Mouse (Mus musculus) gastrocnemius, adult 18-20 months (tissue): ENCODE measurements around the gene Gnat3. TPM values are rescaled to one million over a fixed set of nuclear protein-coding genes. Genes with fewer than 3 reads are reported as not detected.
"Not testable (repeated sequence)": the region's sequence is repeated elsewhere in the genome, so short reads cannot be mapped to it uniquely, and the experiment has no call there.

Experiments used
- DNase-seq: peaks from one replicate; pipeline ENCODE4 v3.0.0; 2021; ENCODE audit warnings: low spot score
- long read RNA-seq, 2 experiments: library from polyadenylated mRNA; stranded (forward); transcript quantifications; one replicate each; pipeline ENCODE4 v2.0.0; 2021
- total RNA-seq, 2 experiments: library from RNA; stranded (reverse); gene quantifications; 2 replicates each; pipeline ENCODE4 v1.2.3; 2021

Gene Gnat3
- total RNA-seq, result not detected
- long read RNA-seq, experiment 1, result 0 reads
- long read RNA-seq, experiment 2, partial matches to known transcripts, result 0 of 1 reads
- long read RNA-seq, experiment 2, other reads (novel, unspliced or antisense), result 1 of 1 reads

DNA sequence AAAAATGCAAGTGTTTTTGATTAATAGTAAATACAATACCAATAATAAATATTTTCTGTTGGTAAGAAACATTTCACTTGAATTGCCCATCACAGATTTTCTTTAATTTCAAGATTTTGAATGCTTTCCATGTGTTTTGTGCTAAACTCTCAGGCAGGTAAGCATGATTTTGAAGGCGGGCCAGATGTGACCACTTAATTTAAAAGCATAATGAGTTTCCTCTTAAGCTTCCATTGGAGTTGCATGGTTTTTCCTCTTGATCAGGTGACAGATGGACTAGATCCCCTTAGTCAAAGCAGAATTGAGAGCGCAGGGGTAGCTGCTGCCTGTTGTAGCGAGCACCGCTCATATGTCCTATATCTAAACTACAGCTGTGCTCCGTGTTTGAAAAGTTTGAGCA lies at the start of gene Gnat3:
Gnat3 (plus strand) TSS at position 301 of the 400 bp plus-strand sequence.
- DNase-seq, result no peak

GRCm38 (mm10) chr5:17918966-17919365 lies 43.4 kb upstream of the Gnat3 start:
- DNase-seq, result peak; percentile 35

DNA sequence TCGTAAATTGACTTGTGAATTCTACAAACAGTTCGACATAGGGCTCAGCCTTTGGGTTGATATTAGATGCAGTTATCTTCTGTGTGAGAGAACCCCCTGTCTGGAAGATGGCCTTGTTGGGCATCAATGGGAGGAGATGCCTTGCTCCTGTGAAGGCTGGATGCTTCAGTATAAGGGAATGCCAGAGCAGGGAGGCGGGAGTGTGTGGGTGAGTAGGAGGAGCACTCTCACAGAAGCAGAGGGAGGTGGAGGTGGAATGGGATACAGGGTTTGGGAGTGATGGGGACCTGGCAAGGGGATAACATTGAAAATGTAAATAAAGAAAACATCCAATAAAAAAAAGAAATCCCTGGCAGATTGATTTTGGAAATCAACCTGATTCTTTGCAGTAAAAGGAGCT lies 38.7 kb upstream of the Gnat3 start:
- no peak for DNase-seq

- peak; percentile 57 for DNase-seq
These were observed 38.2 kb upstream of the Gnat3 start for GRCm38 (mm10) chr5:17924085-17924518.

DNA sequence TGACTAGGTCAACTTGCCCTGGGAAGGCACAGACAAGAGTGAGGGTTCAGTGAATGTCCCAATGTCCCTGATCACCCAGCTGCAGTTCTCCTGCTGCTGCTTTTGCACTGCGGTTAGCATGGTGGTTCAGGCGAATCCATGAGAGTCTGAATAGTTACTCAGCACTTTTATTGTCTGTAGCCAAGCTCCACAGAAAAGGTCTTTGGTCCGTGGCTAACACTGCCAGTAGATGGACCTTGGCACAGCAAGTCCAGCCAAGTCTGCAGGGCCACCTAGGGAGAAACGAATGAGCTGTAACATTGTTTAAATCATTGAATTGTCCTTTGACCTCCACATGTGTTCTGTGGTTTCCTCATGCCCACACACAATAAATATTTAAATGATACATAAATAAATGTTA lies 33.9 kb upstream of the Gnat3 start:
- no peak for DNase-seq

- no peak for DNase-seq
These were observed 33.3 kb upstream of the Gnat3 start for GRCm38 (mm10) chr5:17929006-17929567.

- not testable (repeated sequence) for DNase-seq
These were observed 30.8 kb upstream of the Gnat3 start for GRCm38 (mm10) chr5:17931588-17931987.

DNA sequence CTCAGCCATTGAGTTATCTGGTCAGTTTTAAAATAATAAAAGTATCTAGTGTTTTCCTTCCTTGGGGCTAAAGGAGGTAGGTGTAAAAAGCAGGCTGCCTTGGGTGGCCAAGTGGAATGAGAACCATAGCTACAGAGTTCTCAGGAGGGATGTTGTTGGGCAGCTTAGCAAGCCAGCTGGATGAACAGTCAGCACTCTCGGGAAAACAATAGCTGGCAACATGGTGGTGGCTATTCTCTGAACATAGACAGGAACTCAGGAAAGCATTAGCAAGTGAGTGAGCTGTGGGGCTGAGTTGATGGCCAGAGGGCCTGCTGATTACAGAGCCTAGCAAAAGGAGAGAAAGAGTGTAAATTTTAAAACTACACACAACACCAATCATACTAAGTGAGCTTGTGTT lies 27.8 kb upstream of the Gnat3 start:
- no peak for DNase-seq

DNA sequence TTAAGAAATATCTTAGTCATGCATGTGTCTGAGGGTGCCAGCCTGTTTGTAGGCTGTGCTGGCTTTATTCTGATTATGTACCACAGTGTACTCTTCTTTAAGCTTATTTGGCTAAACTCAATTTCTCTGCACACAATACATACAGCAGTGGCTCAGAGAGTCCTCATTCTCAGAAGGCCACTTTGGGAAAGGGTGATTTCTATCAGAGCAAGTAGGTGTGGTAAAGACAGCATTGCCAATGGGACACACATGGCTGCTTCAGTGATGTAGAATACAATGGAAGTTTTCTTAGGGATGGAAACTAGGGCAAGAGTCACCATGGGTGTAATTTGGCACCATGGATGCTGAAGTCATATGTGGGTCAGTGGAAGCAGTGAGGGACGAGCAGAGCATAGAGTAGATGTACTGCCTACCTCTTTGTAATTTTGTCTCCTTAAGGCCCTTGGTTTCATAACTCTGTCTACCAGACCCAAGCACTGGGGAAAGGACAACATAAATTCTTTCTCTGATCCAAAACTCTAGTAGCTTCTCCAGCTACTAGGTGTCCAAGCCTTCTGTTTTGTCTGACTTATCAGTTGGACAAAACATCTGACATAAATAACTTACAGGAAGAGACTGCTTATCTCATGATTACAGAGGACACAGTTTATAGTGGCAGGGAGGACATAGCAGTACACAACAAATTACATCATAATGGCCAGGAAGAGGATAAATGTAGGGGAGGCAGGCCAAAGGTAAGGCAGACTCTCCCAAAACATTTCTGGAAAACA lies 24.0 kb upstream of the Gnat3 start:
- no peak for DNase-seq

DNA sequence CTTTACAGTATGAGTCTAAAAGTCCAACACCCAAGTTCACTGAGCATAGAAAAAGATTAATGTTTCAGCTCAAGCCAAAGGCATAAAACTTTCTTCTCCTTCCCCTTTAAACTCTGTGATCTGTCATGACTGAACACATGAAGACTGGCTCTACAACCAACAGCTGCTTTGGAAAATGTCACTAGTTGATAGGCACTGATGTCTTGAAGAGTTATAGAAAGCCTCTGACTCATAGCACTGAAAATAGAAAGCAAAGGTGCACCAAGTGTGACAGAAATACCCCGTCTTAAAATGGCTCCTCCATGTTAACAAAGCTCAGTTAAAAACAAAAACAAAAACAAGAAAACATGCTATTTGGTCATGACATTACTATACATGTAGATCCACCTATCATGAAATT lies 5.9 kb upstream of the Gnat3 start:
- DNase-seq, result peak; percentile 22

DNA sequence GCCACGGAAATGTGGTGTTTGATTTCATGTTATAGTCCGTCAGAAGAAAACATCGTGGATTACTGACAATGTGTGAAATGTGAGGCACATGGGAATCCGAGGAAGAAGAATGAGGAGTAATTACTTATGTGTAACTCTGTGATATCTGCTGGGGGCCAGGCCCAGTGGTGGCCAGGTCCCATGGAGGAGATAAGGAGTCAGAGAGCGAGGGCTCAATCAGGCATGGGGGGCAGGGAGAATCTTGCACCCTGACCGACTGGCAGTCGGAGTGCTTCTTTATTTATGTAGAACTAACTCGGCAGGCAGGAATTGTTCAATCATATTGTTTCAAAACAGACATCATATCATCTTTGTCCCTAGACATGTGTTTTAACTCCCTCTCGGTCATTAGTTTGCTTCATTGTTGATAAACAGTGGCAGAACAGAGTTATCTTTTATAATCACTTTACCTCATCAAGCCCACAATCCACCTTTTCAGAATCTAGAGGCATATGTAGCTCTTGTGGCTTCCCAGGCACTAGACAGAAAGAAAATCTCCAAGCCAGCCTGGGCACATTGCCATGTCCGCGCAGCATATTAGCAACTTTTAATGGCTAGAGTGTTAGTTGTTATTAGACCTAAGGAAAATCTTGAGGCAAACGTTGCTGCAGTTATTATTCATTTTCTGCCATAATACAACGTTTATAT lies 7.5 kb downstream of the Gnat3 start:
- DNase-seq, result no peak

DNA sequence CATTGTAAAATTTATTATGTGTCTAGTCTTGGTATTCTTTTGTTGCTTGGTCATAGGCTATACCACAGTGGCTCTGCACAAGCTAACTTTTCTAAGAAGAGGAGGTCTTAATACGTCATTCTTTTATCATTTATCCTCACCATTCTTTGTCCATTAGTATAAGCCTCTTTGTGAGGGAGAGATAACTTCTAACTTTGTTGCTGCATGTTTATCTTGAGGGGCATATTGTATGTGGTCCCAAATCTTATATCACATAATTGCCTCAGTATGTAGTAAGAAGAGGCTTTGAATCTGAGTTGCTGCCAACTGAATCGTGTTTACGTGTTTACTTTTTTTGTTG lies 8.0 kb downstream of the Gnat3 start:
- no peak for DNase-seq

GRCm38 (mm10) chr5:17980501-17981121 lies 18.3 kb downstream of the Gnat3 start:
- no peak for DNase-seq

DNA sequence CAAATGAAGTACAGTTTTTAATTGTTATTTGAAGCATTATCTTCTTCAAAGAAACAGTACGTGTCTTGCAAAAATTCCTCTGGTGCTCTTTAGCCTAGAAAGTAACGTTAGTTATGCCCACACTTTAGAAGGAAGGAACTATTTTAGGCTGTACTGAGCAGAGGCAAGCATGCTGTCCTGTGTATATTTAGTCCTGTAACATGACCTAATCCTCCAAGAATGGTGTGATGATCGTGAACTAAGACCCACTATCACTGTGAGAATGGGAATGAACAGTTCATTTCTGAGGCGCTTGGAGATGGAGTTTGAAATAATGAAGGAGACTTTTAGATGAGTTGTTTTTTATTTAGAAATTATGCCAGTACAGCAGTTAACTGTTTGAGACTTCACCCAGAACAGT lies 20.4 kb downstream of the Gnat3 start:
- DNase-seq, result peak; percentile 48

DNA sequence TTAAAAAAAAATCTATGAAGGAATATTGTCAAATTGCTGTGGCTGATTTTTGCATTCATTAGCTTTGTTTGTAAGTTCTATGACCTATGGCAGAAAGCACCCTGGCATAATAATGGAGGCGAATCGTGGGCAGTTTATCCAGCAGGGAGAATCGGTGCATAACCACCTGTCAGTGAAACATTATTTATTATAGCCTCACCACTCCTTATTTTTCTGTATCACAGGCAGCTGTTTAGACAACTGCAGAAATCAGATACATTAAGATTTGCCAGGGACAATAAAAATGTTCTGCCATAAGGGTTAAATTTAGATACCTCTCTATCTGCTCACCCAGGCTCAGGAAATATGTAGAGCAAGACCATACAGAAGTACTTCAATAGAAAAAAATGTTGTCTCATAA lies 22.2 kb downstream of the Gnat3 start:
- DNase-seq, result no peak

DNA sequence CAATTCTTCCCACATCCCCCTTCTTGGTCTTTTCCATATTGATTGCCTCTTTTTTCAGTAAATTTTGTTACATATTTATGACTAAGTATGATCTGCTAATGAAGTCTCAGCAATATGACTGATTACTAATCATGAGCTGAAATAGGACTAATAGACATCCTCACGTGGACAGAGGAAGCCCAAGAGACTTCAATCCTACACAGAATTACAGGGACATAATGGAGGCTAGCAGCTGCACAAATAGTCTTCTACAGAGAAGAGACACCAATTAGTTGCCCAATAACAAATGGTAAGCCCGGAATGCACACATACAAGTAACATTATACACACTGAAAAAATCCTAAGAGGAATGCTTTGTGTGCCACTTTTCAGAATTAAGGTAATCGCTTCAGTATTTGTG lies 24.3 kb downstream of the Gnat3 start:
- no peak for DNase-seq

DNA sequence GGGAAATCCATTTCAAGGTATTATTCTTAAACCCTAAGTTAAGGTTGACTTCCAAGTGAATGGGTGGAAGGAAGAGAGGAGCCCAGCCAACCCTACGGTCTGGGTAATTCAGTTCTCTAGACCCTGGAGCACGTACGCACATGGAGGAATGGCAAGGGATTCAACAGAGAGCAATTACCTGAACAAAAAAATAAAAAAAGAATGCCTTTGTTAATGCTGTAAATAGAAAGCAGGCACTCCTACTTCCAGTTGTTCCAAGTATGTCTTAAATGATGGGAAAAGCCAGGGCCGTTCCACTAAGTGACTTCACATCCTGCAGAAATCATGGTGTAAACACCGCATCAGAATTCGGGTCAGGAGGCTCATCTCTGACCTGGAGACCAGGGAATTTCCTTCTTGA lies 28.3 kb downstream of the Gnat3 start:
- DNase-seq, result no peak

DNA sequence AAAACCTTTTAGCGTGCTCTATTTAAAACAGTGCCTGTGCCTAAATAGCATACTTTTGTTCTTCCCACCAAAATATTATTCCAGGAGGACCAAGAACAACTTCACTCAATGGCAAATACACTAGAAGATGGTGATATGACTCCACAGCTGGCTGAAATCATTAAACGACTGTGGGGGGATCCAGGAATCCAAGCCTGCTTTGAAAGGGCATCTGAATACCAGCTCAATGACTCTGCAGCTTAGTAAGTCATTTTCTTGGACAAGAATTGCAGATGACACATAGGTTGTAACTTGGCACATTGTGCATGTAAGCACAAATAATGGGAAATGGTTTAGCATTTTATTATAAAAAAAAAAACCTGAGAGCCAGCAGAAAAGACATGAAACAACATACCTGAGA lies 37.2 kb downstream of the Gnat3 start:
- DNase-seq, result no peak

GRCm38 (mm10) chr5:18000185-18000584 lies 37.8 kb downstream of the Gnat3 start:
- DNase-seq, result no peak

- DNase-seq, result no peak
These were observed 39.3 kb downstream of the Gnat3 start for GRCm38 (mm10) chr5:18001646-18002045.

GRCm38 (mm10) chr5:18003675-18004074 lies 41.3 kb downstream of the Gnat3 start:
- no peak for DNase-seq
